Mouse (Mus musculus): ENCODE measurements at regions not wholly inside any gene's neighbourhood (a gene's known extent, or its start where the extent isn't known, plus 50 kb on each side); places are given as distances from the start of the nearest gene placed in this dataset.

GRCm38 (mm10) chr3:140933156-140933555, 279.0 kb downstream of the Pdha2 start:
- WGBS = 32% methylated on average over 1 of the region's 1 CpGs
- H3K4me3 ChIP-seq (replicated peaks; ENCODE audit: low read length) = no peak overlapping the region
- no peak overlapping the region for H3K27ac ChIP-seq
- H3K27me3 ChIP-seq (ENCODE audit: control insufficient read depth, insufficient read depth, low read length) = no peaks in the 10 kb centered on the region
- no peaks in the 10 kb centered on the region for H3K36me3 ChIP-seq (replicated peaks; ENCODE audit: control insufficient read depth, insufficient read depth)
- no peak overlapping the region for H3K4me2 ChIP-seq (replicated peaks)
- ATAC-seq (ENCODE audit: low FRiP score) = no peak
- H3K9me3 ChIP-seq (ENCODE audit: control insufficient read depth, low read length) = no peaks in the 10 kb centered on the region
- no peak for DNase-seq (ENCODE audit: low spot score)
- no peak overlapping the region for H3K9ac ChIP-seq
- H3K4me1 ChIP-seq (replicated peaks; ENCODE audit: control insufficient read depth, insufficient read depth, low read length) = no peaks in the 10 kb centered on the region

GRCm38 (mm10) chr3:140926689-140927088, 285.5 kb downstream of the Pdha2 start:
- Histone ChIP-seq H3K4me3 (replicated peaks; ENCODE audit: low read length) (no peak overlapping the region), H3K27me3 (ENCODE audit: control insufficient read depth, insufficient read depth, low read length) (no peaks in the 10 kb centered on the region), H3K36me3 (replicated peaks; ENCODE audit: control insufficient read depth, insufficient read depth) (no peaks in the 10 kb centered on the region), H3K9me3 (ENCODE audit: control insufficient read depth, low read length) (no peaks in the 10 kb centered on the region), H3K9ac (no peak overlapping the region), H3K4me2 (replicated peaks) (no peak overlapping the region), H3K27ac (no peak overlapping the region), H3K4me1 (replicated peaks; ENCODE audit: control insufficient read depth, insufficient read depth, low read length) (no peaks in the 10 kb centered on the region)
- 83% methylated on average over 5 of the region's 5 CpGs for WGBS
- no peak for DNase-seq (ENCODE audit: low spot score)
- no peak for ATAC-seq (ENCODE audit: low FRiP score)

GRCm38 (mm10) chr3:140876201-140876895, 335.8 kb downstream of the Pdha2 start:
- no peaks in the 10 kb centered on the region for H3K4me1 ChIP-seq (replicated peaks; ENCODE audit: control insufficient read depth, insufficient read depth, low read length)
- no peak overlapping the region for H3K4me2 ChIP-seq (replicated peaks)
- H3K9me3 ChIP-seq (ENCODE audit: control insufficient read depth, low read length) = no peaks in the 10 kb centered on the region
- H3K27me3 ChIP-seq (ENCODE audit: control insufficient read depth, insufficient read depth, low read length) = no peaks in the 10 kb centered on the region
- 93% methylated on average over 4 of the region's 4 CpGs for WGBS
- no peaks in the 10 kb centered on the region for H3K36me3 ChIP-seq (replicated peaks; ENCODE audit: control insufficient read depth, insufficient read depth)
- ATAC-seq (ENCODE audit: low FRiP score) = no peak
- no peak overlapping the region for H3K9ac ChIP-seq
- H3K27ac ChIP-seq = no peak overlapping the region
- DNase-seq (ENCODE audit: low spot score) = no peak
- H3K4me3 ChIP-seq (replicated peaks; ENCODE audit: low read length) = no peak overlapping the region

GRCm38 (mm10) chr3:140875500-140876200, 336.5 kb downstream of the Pdha2 start:
- Histone ChIP-seq H3K27ac (no peak overlapping the region), H3K9ac (no peak overlapping the region), H3K9me3 (ENCODE audit: control insufficient read depth, low read length) (no peaks in the 10 kb centered on the region), H3K27me3 (ENCODE audit: control insufficient read depth, insufficient read depth, low read length) (no peaks in the 10 kb centered on the region), H3K36me3 (replicated peaks; ENCODE audit: control insufficient read depth, insufficient read depth) (no peaks in the 10 kb centered on the region), H3K4me2 (replicated peaks) (no peak overlapping the region), H3K4me3 (replicated peaks; ENCODE audit: low read length) (no peak overlapping the region), H3K4me1 (replicated peaks; ENCODE audit: control insufficient read depth, insufficient read depth, low read length) (no peaks in the 10 kb centered on the region)
- ATAC-seq (ENCODE audit: low FRiP score) (no peak), DNase-seq (ENCODE audit: low spot score) (no peak)
- WGBS = 74% methylated on average over 4 of the region's 4 CpGs

- 87% methylated on average over 9 of the region's 9 CpGs for WGBS
- no peak overlapping the region for H3K9ac ChIP-seq
- H3K27ac ChIP-seq = no peak overlapping the region
- DNase-seq (ENCODE audit: low spot score) = no peak
- no peak for ATAC-seq (ENCODE audit: low FRiP score)
- no peaks in the 10 kb centered on the region for H3K4me1 ChIP-seq (replicated peaks; ENCODE audit: control insufficient read depth, insufficient read depth, low read length)
- H3K4me2 ChIP-seq (replicated peaks) = no peak overlapping the region
- H3K27me3 ChIP-seq (ENCODE audit: control insufficient read depth, insufficient read depth, low read length) = no peaks in the 10 kb centered on the region
- no peaks in the 10 kb centered on the region for H3K36me3 ChIP-seq (replicated peaks; ENCODE audit: control insufficient read depth, insufficient read depth)
- H3K4me3 ChIP-seq (replicated peaks; ENCODE audit: low read length) = no peak overlapping the region
- H3K9me3 ChIP-seq (ENCODE audit: control insufficient read depth, low read length) = no peaks in the 10 kb centered on the region
Measured at GRCm38 (mm10) chr3:140874070-140874895, 337.9 kb downstream of the Pdha2 start.

GRCm38 (mm10) chr3:140872511-140872910, 339.6 kb downstream of the Pdha2 start:
- DNase-seq (ENCODE audit: low spot score) = no peak
- Histone ChIP-seq H3K4me1 (replicated peaks; ENCODE audit: control insufficient read depth, insufficient read depth, low read length) (no peaks in the 10 kb centered on the region), H3K27me3 (ENCODE audit: control insufficient read depth, insufficient read depth, low read length) (no peaks in the 10 kb centered on the region), H3K4me3 (replicated peaks; ENCODE audit: low read length) (no peak overlapping the region), H3K27ac (no peak overlapping the region), H3K9me3 (ENCODE audit: control insufficient read depth, low read length) (no peaks in the 10 kb centered on the region), H3K4me2 (replicated peaks) (no peak overlapping the region), H3K36me3 (replicated peaks; ENCODE audit: control insufficient read depth, insufficient read depth) (no peaks in the 10 kb centered on the region), H3K9ac (no peak overlapping the region)
- WGBS = 66% methylated on average over 1 of the region's 1 CpGs
- ATAC-seq (ENCODE audit: low FRiP score) = no peak

- no peak overlapping the region for H3K4me2 ChIP-seq (replicated peaks)
- WGBS = 90% methylated on average over 2 of the region's 2 CpGs
Measured at GRCm38 (mm10) chr3:140871261-140871660, 340.9 kb downstream of the Pdha2 start.

GRCm38 (mm10) chr3:140840197-140840596, 372.0 kb downstream of the Pdha2 start:
- Histone ChIP-seq H3K4me2 (replicated peaks) (no peak overlapping the region), H3K36me3 (replicated peaks; ENCODE audit: control insufficient read depth, insufficient read depth) (no peaks in the 10 kb centered on the region), H3K27me3 (ENCODE audit: control insufficient read depth, insufficient read depth, low read length) (no peaks in the 10 kb centered on the region), H3K4me3 (replicated peaks; ENCODE audit: low read length) (no peak overlapping the region), H3K4me1 (replicated peaks; ENCODE audit: control insufficient read depth, insufficient read depth, low read length) (no peaks in the 10 kb centered on the region), H3K27ac (no peak overlapping the region), H3K9me3 (ENCODE audit: control insufficient read depth, low read length) (no peaks in the 10 kb centered on the region), H3K9ac (no peak overlapping the region)
- ATAC-seq (ENCODE audit: low FRiP score) (no peak), DNase-seq (ENCODE audit: low spot score) (no peak)
- whole genome bisulfite sequencing = 76% methylated on average over 2 of the region's 2 CpGs

More at GRCm38 (mm10) chr3:140871261-140871660, 340.9 kb downstream of the Pdha2 start:
- DNase-seq (ENCODE audit: low spot score) = no peak
- no peak overlapping the region for H3K27ac ChIP-seq
- no peaks in the 10 kb centered on the region for H3K27me3 ChIP-seq (ENCODE audit: control insufficient read depth, insufficient read depth, low read length)
- no peak overlapping the region for H3K4me3 ChIP-seq (replicated peaks; ENCODE audit: low read length)
- H3K9ac ChIP-seq = no peak overlapping the region
- no peaks in the 10 kb centered on the region for H3K9me3 ChIP-seq (ENCODE audit: control insufficient read depth, low read length)
- no peak for ATAC-seq (ENCODE audit: low FRiP score)
- H3K4me1 ChIP-seq (replicated peaks; ENCODE audit: control insufficient read depth, insufficient read depth, low read length) = no peaks in the 10 kb centered on the region
- H3K36me3 ChIP-seq (replicated peaks; ENCODE audit: control insufficient read depth, insufficient read depth) = no peaks in the 10 kb centered on the region

GRCm38 (mm10) chr3:140837976-140838581, 374.1 kb downstream of the Pdha2 start:
- no peak overlapping the region for H3K9ac ChIP-seq
- H3K9me3 ChIP-seq (ENCODE audit: control insufficient read depth, low read length) = no peaks in the 10 kb centered on the region
- no peaks in the 10 kb centered on the region for H3K27me3 ChIP-seq (ENCODE audit: control insufficient read depth, insufficient read depth, low read length)
- 76% methylated on average over 2 of the region's 2 CpGs for WGBS
- no peaks in the 10 kb centered on the region for H3K36me3 ChIP-seq (replicated peaks; ENCODE audit: control insufficient read depth, insufficient read depth)
- no peaks in the 10 kb centered on the region for H3K4me1 ChIP-seq (replicated peaks; ENCODE audit: control insufficient read depth, insufficient read depth, low read length)
- DNase-seq (ENCODE audit: low spot score) (no peak), ATAC-seq (ENCODE audit: low FRiP score) (no peak)
- H3K27ac ChIP-seq = no peak overlapping the region
- no peak overlapping the region for H3K4me3 ChIP-seq (replicated peaks; ENCODE audit: low read length)
- H3K4me2 ChIP-seq (replicated peaks) = no peak overlapping the region
